Mouse (Mus musculus) midbrain, embryonic 13.5 days (tissue): Measurements from ENCODE around the gene Tmem178. TPM values are rescaled to one million over a fixed set of nuclear protein-coding genes. Genes with fewer than 3 reads are reported as not detected.

Experiments
- ATAC-seq: fragments of 200-750 bp; cut with Nextera tagmentation; 2 replicates; pipeline ENCODE4 v1.8.0; 2017; ENCODE audit warnings: mild to moderate bottlenecking, moderate TSS enrichment, moderate library complexity
- H3K27ac ChIP-seq: fragments of 300-500 bp; sonication (generic); 2 replicates; pipeline ENCODE4 v1.5.1; 2015; ENCODE audit warnings: inconsistent platforms, mild to moderate bottlenecking, moderate library complexity
- H3K27me3 ChIP-seq: fragments of 300-500 bp; sonication (generic); 2 replicates; pipeline ENCODE4 v1.6.1; 2015; ENCODE audit warnings: mild to moderate bottlenecking, inconsistent platforms
- H3K36me3 ChIP-seq: fragments of 300-500 bp; sonication (generic); 2 replicates; pipeline ENCODE4 v1.6.1; 2015; ENCODE audit warnings: mild to moderate bottlenecking, inconsistent platforms
- H3K4me1 ChIP-seq: fragments of 300-500 bp; sonication (generic); replicated peaks from 2 replicates; pipeline ENCODE4 v1.6.1; 2015; ENCODE audit warnings: inconsistent platforms
- H3K4me2 ChIP-seq: fragments of 300-500 bp; sonication (generic); replicated peaks from 2 replicates; pipeline ENCODE4 v1.6.1; 2015; ENCODE audit warnings: moderate library complexity, mild to moderate bottlenecking, inconsistent platforms
- H3K4me3 ChIP-seq: fragments of 300-500 bp; sonication (generic); replicated peaks from 2 replicates; pipeline ENCODE4 v1.5.1; 2015; ENCODE audit warnings: mild to moderate bottlenecking, inconsistent platforms
- H3K9ac ChIP-seq: fragments of 300-500 bp; sonication (generic); replicated peaks from 2 replicates; pipeline ENCODE4 v1.6.1; 2015; ENCODE audit warnings: mild to moderate bottlenecking, inconsistent platforms
- H3K9me3 ChIP-seq: fragments of 300-500 bp; sonication (generic); 2 replicates; pipeline ENCODE4 v1.6.1; 2016; ENCODE audit warnings: mild to moderate bottlenecking, inconsistent platforms
- WGBS: fragments of 180-500 bp; shearing (Covaris S2); methylation state at CpG from one replicate; pipeline ENCODE4 v1.1.7; 2015; 5-methylcytosine and 5-hydroxymethylcytosine counted together
- polyA plus RNA-seq: library from polyadenylated mRNA; unstranded; fragments of >200 nt; fragmentation: Nextera tagmentation; extraction: Ambion mirVana; gene quantifications from 2 replicates; pipeline ENCODE4 v1.2.1, GENCODE M21; 2015

Gene Tmem178
- 25.7 and 32.0 TPM in 2 replicates for polyA plus RNA-seq

DNA sequence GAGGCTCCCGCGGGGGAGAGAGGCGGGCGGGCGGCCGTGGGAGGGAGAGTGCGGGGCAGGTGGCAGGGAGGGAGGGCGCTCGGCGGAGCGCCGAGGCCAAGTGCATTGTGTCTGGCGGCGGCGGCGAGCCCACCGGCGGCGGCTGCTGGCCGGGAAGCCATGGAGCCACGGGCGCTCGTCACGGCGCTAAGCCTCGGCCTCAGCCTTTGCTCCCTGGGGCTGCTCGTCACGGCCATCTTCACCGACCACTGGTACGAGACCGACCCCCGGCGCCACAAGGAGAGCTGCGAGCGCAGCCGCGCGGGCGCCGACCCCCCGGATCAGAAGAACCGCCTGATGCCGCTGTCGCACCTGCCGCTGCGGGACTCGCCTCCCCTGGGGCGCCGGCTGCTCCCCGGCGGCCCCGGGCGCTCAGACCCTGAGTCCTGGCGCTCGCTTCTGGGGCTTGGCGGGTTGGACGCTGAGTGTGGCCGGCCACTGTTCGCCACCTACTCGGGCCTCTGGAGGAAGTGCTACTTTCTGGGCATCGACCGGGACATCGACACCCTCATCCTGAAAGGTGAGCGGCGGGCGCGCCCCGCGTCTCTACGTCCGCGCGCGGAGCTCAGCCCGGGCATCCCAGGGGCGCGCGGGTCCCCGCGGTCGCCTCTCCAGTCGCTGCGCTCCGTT, at the start of gene Tmem178:
TSS of gene Tmem178 (plus strand) at position 103 of the 669 bp plus-strand sequence.
- Histone ChIP-seq H3K4me1 (peaks cover 28% of the 10 kb centered on the region), H3K4me3 (peak within 1 kb of the TSS; percentile 85), H3K27ac (peak within 1 kb of the TSS; percentile 84), H3K27me3 (no peaks in the 10 kb centered on the region), H3K4me2 (peak within 1 kb of the TSS; percentile 83), H3K36me3 (no peaks in the 10 kb centered on the region), H3K9ac (peak within 1 kb of the TSS; percentile 94), H3K9me3 (no peaks in the 10 kb centered on the region)
- ATAC-seq, result peak; percentile 87
- WGBS, result under 1% methylated on average over 64 of the region's 84 CpGs

DNA sequence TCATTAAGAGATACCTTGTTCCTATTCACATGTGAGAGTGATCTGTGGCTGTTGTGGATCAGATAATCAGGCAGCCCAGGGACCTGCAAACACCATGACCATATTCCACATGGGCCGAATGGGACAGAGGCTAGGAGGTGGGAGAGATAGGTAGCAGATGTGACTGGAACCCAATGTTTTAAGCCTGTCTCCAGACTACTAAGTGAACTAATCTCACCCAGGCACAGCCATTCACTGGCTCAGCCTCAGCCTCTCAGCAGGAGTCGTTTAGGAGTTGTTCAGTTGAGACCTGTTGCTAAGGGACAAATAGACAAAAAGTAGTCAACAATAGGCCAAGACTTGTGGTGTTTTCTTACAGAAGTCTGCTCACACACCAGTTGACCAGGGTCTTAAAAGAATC, 48.0 kb upstream of the Tmem178 start:
- no peak overlapping the region for H3K27ac ChIP-seq
- H3K4me1 ChIP-seq, result peaks cover 23% of the 10 kb centered on the region
- ATAC-seq, result 0 out of 2 replicates have a peak, but pooled peaks have one; percentile 40
- H3K27me3 ChIP-seq, result no peaks in the 10 kb centered on the region
- WGBS, result 11% methylated on average over 2 of the region's 2 CpGs
- H3K4me2 ChIP-seq, result no peak overlapping the region
- no peaks in the 10 kb centered on the region for H3K9me3 ChIP-seq
- no peak overlapping the region for H3K9ac ChIP-seq
- no peaks in the 10 kb centered on the region for H3K36me3 ChIP-seq
- H3K4me3 ChIP-seq, result no peak overlapping the region

DNA sequence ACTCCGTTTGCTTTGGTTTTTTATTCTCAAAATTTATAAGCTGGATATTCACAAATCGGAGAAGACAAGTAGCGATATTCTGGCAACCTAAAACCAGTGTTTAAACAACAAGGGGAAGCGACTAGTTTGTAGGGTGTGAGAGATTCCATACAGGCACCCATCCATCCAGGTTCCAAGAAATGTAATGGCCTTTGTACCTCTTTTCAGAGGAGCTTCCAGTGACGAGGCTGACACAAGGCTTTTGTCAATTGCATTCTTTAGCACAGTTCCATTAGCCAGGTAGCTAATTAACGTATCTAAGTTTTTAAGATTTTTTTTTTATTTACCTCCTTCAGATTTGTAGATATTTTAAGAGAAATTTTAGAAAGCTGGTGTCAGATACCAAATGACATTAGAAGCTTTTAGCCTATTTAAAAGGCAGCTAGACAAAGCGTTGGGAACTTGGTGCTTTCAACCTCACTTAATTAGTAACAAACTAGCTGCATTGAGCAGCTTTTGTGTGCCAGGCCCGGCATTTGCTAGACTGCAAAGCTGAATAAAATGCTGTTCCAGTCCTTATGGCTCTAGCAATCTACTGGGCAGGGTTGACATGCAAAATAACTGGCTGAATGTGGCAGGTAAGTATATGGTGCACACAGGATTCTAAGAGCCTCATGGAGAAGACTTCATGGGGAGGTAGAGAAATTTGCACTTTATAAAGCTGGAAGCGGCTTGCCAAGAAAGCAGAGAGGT, 46.6 kb upstream of the Tmem178 start:
- Histone ChIP-seq H3K9ac (no peak overlapping the region), H3K9me3 (no peaks in the 10 kb centered on the region), H3K36me3 (no peaks in the 10 kb centered on the region), H3K4me2 (no peak overlapping the region), H3K4me3 (no peak overlapping the region), H3K27me3 (no peaks in the 10 kb centered on the region), H3K4me1 (peaks cover 23% of the 10 kb centered on the region), H3K27ac (no peak overlapping the region)
- 62% methylated on average over 9 of the region's 9 CpGs for WGBS
- ATAC-seq, result no peak

DNA sequence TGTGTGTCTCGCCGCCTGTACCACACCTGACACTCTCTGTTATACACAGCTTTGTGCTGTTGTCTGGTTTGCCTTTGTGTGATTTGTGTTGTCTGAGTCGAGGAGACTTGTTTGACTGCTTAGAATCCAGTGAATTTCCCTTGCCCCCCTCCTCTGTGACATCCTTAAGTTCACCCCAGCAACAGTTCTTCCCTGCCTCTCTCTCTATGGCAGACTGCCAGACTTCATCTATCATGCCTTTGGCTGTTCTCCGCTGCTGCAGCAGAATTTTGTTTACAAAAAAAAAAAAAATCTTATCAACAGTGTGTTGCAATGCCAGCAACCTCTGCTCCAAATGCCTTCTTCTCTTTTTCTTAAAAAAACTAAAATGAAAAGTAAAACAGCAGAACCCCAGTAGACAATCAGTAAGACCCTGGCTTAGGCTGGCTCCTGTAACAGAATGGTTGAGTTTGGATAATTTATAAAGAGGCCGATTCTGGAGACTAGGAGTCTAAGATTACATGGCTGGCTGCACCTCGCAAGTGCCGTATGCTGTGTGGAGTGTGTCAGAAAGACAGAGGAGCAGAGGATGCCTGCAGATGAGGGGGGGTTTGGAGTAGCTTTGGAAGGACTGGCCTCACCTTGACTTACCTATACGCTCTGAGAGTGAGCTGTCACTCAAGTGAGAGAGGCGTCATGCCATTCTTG, 44.8 kb upstream of the Tmem178 start:
- WGBS, result 56% methylated on average over 9 of the region's 9 CpGs
- 0 out of 2 replicates have a peak, but pooled peaks have one; percentile 57 for ATAC-seq
- H3K4me1 ChIP-seq, result peaks cover 31% of the 10 kb centered on the region
- H3K27me3 ChIP-seq, result no peaks in the 10 kb centered on the region
- no peaks in the 10 kb centered on the region for H3K36me3 ChIP-seq
- H3K4me2 ChIP-seq, result no peak overlapping the region
- H3K9ac ChIP-seq, result no peak overlapping the region
- peak overlapping the region; percentile 54 for H3K27ac ChIP-seq
- no peak overlapping the region for H3K4me3 ChIP-seq
- H3K9me3 ChIP-seq, result no peaks in the 10 kb centered on the region

DNA sequence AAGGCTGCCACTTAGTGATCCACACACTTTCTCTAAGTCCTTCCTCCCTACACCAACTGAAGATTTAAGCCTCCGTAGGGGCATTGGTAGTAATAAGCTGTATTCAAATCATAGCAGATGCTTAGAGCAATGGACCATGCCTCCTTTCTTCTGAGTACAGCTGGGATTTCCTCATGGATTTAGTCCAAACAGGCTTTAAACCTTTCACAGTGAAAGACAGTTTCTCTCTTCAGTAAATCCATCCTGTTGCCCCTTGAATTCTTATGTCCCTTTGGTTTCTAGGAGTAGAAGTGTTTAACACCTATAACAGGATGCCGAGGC, 44.3 kb upstream of the Tmem178 start:
- Histone ChIP-seq H3K9ac (no peak overlapping the region), H3K4me2 (no peak overlapping the region), H3K27me3 (no peaks in the 10 kb centered on the region), H3K4me1 (peaks cover 31% of the 10 kb centered on the region), H3K9me3 (no peaks in the 10 kb centered on the region), H3K4me3 (no peak overlapping the region), H3K27ac (peak overlapping the region; percentile 54), H3K36me3 (no peaks in the 10 kb centered on the region)
- ATAC-seq, result no peak
- 54% methylated on average over 2 of the region's 2 CpGs for WGBS

DNA sequence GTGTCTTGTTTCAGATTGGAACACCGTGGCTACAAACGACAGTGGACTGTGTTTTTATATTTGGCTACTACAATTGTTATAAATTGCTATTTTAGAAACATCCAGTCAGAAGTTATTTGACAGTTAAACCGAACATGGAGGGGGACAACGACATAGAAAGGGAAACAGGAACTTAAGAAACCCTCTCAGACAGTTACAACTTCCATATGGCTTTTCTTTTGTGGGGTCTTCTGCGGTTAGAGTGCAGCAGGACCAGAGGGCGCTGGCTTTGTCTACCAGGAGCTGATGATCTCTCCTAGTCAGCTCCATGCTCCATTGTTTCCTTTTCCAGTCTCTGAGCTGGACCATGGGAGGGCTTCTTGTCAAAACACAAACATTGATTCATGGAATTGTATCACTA, 42.5 kb upstream of the Tmem178 start:
- WGBS, result 88% methylated on average over 6 of the region's 6 CpGs
- Histone ChIP-seq H3K9ac (no peak overlapping the region), H3K27me3 (no peaks in the 10 kb centered on the region), H3K9me3 (no peaks in the 10 kb centered on the region), H3K4me3 (no peak overlapping the region), H3K27ac (no peak overlapping the region), H3K36me3 (no peaks in the 10 kb centered on the region), H3K4me2 (no peak overlapping the region), H3K4me1 (peaks cover 31% of the 10 kb centered on the region)
- no peak for ATAC-seq

DNA sequence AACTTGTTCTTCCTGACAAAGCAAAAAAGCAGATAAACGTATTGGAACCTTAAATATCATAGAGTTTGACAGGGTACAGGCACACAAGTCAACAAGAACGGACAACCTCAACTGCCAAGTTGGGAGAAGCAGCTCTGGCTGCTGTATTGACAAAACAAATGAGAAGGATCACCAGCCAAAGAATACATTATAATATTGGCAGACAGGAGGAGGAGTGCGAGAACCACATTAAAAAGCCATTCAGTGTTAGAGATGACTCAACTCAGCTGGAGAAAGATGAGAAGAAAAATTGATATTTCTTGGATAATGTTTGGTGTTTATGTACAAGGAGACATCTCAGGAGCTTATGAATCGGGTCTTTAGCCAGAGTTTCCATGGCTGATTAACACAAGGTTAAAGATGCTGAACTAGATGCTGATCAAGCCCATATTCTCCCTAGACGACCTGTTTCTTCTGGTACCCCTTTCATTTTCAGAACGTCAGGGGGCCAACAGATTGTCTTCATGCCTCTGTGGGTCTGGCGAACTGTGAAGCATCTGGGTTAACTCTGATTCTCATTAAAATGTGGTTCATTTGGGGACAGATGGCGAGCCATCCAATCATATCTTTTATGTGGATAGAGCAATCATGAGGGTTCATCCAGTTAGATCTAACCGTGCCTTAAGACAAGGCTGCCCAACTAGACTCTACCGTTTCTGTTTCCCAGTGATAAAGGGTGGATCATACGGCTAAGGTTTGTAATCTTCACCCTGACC, 41.1 kb upstream of the Tmem178 start:
- no peak for ATAC-seq
- WGBS, result 82% methylated on average over 11 of the region's 11 CpGs
- Histone ChIP-seq H3K27ac (0 out of 2 replicates have a peak overlapping the region, but pooled peaks have one; percentile 47), H3K9ac (no peak overlapping the region), H3K4me2 (no peak overlapping the region), H3K36me3 (no peaks in the 10 kb centered on the region), H3K27me3 (no peaks in the 10 kb centered on the region), H3K4me3 (no peak overlapping the region), H3K4me1 (peaks cover 27% of the 10 kb centered on the region), H3K9me3 (no peaks in the 10 kb centered on the region)

DNA sequence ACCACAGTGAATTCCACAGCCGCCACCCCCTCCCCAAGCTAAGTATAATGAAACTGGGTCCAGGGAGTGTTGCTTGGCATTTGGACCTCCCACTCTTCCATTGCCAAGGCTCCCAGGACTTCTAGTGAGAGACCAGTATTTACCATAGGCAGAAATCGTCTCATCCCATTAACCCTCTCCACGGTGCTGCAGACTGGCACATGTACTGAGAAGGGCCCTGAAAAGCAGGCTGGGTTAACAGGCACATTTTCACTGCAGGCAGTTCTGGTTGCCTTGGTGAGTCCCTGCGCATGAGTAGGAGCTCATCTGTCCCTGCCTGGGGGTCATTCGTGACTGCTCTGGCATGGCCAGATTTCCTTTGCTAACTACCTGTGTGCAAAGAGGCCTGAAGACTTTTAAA, 40.4 kb upstream of the Tmem178 start:
- Histone ChIP-seq H3K9me3 (no peaks in the 10 kb centered on the region), H3K4me3 (no peak overlapping the region), H3K27ac (peak overlapping the region; percentile 47; the same call in 1 of the 2 replicates), H3K27me3 (no peaks in the 10 kb centered on the region), H3K9ac (no peak overlapping the region), H3K4me2 (no peak overlapping the region), H3K4me1 (peaks cover 19% of the 10 kb centered on the region), H3K36me3 (no peaks in the 10 kb centered on the region)
- WGBS, result 53% methylated on average over 5 of the region's 5 CpGs
- peak; percentile 69 for ATAC-seq

DNA sequence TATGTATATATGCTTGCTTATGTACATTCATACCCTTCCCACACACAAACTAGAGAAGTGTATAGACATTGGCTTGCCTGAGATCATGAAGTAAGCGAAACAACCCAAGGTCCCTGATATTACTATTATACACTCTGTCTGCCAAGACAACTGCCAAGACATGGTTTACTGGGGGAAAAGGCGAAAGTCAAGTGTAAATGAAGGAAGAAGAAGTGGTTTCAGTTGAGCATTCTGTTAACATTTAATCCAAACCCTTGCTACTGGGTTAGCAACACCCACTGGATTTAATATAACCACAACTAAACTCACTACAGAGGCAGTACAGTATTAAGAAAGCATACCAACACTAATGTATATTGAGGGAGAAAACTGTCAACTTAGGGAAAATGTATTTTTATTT, 28.8 kb upstream of the Tmem178 start:
- ATAC-seq, result no peak
- Histone ChIP-seq H3K4me2 (no peak overlapping the region), H3K4me3 (no peak overlapping the region)

DNA sequence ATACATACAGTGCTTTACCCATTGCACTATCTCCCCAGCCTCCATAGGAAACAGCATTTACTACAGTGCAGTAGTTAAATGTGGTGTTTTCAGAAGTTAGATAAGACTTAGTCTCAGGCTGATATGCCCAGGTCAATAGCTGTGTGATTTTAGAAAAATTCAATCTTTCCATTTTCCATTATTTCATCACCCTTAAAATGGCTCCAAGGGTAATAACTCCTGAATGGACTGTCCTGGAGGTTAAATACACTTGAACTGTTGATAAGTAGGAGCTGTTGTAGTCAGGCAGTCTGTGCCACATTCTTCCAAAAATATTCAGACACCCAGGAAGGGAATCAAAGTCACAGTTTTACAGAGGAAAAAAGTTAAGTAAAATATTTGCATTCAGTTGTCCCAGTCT, 25.2 kb upstream of the Tmem178 start:
- Histone ChIP-seq H3K4me1 (no peaks in the 10 kb centered on the region), H3K9me3 (no peaks in the 10 kb centered on the region), H3K4me3 (no peak overlapping the region), H3K27ac (no peak overlapping the region), H3K4me2 (no peak overlapping the region), H3K27me3 (no peaks in the 10 kb centered on the region), H3K9ac (no peak overlapping the region), H3K36me3 (no peaks in the 10 kb centered on the region)
- no peak for ATAC-seq

More for the DNA sequence above, 28.8 kb upstream of the Tmem178 start:
- Histone ChIP-seq H3K36me3 (no peaks in the 10 kb centered on the region), H3K9ac (no peak overlapping the region), H3K27ac (no peak overlapping the region), H3K9me3 (no peaks in the 10 kb centered on the region), H3K27me3 (no peaks in the 10 kb centered on the region), H3K4me1 (no peaks in the 10 kb centered on the region)
- WGBS, result 91% methylated on average over 2 of the region's 2 CpGs

DNA sequence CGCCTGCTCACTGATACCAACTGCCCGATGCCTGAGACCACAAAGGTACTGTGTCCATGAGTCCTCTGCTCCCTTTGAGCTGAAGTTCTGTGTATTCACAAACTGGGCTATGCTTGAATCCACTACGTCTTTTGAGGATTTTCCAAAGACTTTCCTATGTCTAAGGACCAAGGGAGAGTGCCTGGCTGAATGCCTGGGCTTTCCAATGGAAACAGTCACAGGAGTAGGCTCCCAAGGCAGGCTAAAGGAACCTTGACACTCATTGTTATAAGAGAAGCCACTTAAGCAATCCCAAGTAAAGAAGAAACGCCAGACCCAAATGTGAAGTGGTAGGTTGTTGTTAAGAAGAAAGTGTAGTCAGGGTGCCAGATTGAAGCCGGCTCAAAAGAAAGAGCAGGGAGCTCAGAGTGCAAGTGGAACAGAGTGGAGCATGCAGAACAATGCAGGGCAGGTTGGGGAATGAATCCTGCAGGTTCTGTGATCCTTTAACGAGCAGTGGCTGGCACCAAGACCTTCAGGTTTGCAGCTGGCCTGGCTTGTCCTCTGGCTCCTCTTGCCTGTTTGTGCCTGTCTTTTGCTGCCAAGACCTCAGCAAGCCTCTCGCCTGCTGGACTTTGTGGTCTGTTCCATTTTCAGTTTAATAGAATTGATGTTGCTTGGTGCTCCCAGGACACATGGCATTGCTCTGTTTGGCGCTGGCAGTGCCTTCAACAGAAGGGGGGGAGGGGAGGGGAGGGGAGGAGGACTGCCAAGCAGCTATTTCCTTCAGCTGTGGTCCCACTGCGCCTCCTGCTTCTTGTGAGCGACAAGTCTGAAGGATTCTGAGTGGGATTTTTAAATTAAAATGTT, 22.9 kb upstream of the Tmem178 start:
- Histone ChIP-seq H3K4me3 (no peak overlapping the region), H3K36me3 (no peaks in the 10 kb centered on the region), H3K9me3 (no peaks in the 10 kb centered on the region), H3K4me2 (no peak overlapping the region), H3K9ac (no peak overlapping the region), H3K27ac (no peak overlapping the region), H3K4me1 (no peaks in the 10 kb centered on the region), H3K27me3 (no peaks in the 10 kb centered on the region)
- WGBS, result 72% methylated on average over 10 of the region's 10 CpGs
- ATAC-seq, result 0 out of 2 replicates have a peak, but pooled peaks have one; percentile 37
